Mouse (Mus musculus): Measurements from ENCODE around the gene Slc4a4. TPM values are rescaled to one million over a fixed set of nuclear protein-coding genes. Genes with fewer than 3 reads are reported as not detected.
"Not testable (repeated sequence)": the region's sequence is repeated elsewhere in the genome, so short reads cannot be mapped to it uniquely, and the experiment has no call there.

Gene Slc4a4
- total and polyA plus RNA-seq, 2 experiments from 2014 or later, result 4.4 to 10.6 TPM

GRCm38 (mm10) chr5:89106217-89106616 lies 219.6 kb downstream of the Slc4a4 start:
- no peaks in the 10 kb centered on the region for H3K36me3 ChIP-seq (replicated peaks; ENCODE audit: control insufficient read depth, insufficient read depth, low read length)
- ATAC-seq (ENCODE audit: insufficient read depth, low read depth) (no peak), DNase-seq (ENCODE audit: low spot score) (no peak)
- H3K4me3 ChIP-seq (ENCODE audit: low read depth, low read length), result no peak overlapping the region
- no peak overlapping the region for H3K27ac ChIP-seq (ENCODE audit: low read depth)
- no peak for TF ChIP-seq CTCF (IDR thresholded peaks at IDR 0.05; ENCODE audit: low read depth)
- no peak for TF ChIP-seq EP300 (IDR thresholded peaks at IDR 0.05; ENCODE audit: low read depth)
- H3K4me1 ChIP-seq (ENCODE audit: control insufficient read depth, insufficient read depth), result peaks cover 18% of the 10 kb centered on the region
- no peaks in the 10 kb centered on the region for H3K27me3 ChIP-seq (ENCODE audit: control insufficient read depth, insufficient read depth, low read length)
- H3K9ac ChIP-seq (replicated peaks; ENCODE audit: low read depth, low read length), result no peak overlapping the region
- H3K4me2 ChIP-seq (ENCODE audit: low read depth, low read length), result no peak overlapping the region
- no peaks in the 10 kb centered on the region for H3K9me3 ChIP-seq (replicated peaks; ENCODE audit: control insufficient read depth, low read length)

DNA sequence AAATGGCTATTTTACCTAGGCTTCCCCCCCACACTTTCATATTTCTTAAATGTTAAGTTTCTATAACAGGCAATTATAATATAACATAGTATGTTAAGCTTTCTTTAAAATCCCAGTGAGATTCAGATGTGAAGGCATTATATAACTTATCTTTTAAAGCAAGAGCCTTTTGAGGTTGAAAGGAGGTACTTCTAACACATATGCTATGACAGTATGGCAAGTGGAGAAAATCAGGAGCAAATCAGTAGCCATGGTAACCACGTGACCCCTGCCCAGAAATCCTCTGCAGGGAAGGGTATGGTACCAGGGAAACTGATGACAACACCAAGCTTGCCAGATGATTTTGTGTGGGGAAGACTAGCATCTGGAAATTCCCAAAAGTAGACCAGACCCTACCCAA lies 222.2 kb downstream of the Slc4a4 start:
- Histone ChIP-seq H3K4me3 (ENCODE audit: low read depth, low read length) (no peak overlapping the region), H3K4me2 (ENCODE audit: low read depth, low read length) (no peak overlapping the region), H3K27me3 (ENCODE audit: control insufficient read depth, insufficient read depth, low read length) (no peaks in the 10 kb centered on the region), H3K9ac (replicated peaks; ENCODE audit: low read depth, low read length) (no peak overlapping the region), H3K9me3 (replicated peaks; ENCODE audit: control insufficient read depth, low read length) (no peaks in the 10 kb centered on the region), H3K36me3 (replicated peaks; ENCODE audit: control insufficient read depth, insufficient read depth, low read length) (no peaks in the 10 kb centered on the region), H3K4me1 (ENCODE audit: control insufficient read depth, insufficient read depth) (peaks cover 10% of the 10 kb centered on the region), H3K27ac (ENCODE audit: low read depth) (no peak overlapping the region)
- ATAC-seq (ENCODE audit: insufficient read depth, low read depth), result no peak
- TF ChIP-seq EP300 (IDR thresholded peaks at IDR 0.05; ENCODE audit: low read depth) (no peak), CTCF (IDR thresholded peaks at IDR 0.05; ENCODE audit: low read depth) (no peak)
- 92% methylated on average over 1 of the region's 1 CpGs for WGBS
- no peak for DNase-seq (ENCODE audit: low spot score)

DNA sequence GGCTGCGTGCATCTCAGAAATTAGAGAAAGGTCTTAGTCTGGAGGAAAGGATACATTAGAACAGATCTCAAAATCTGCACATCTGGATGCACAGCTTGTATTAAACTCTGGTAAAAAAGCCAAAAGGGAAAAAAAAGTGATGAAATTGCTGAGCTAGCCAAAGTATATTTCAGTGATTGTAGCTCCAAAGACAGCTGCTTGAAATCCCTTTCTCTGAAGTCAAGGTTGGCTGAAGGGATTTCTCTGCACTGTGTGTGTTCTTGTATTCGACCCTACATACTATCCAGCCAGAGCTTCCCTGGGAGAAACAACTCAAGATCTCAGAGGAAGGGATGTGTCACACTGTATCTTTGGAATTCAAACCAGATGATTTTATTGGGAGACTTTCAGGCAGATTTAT lies 223.2 kb downstream of the Slc4a4 start:
- Histone ChIP-seq H3K4me2 (ENCODE audit: low read depth, low read length) (no peak overlapping the region), H3K9me3 (replicated peaks; ENCODE audit: control insufficient read depth, low read length) (no peaks in the 10 kb centered on the region), H3K27me3 (ENCODE audit: control insufficient read depth, insufficient read depth, low read length) (no peaks in the 10 kb centered on the region), H3K4me3 (ENCODE audit: low read depth, low read length) (no peak overlapping the region), H3K9ac (replicated peaks; ENCODE audit: low read depth, low read length) (no peak overlapping the region), H3K36me3 (replicated peaks; ENCODE audit: control insufficient read depth, insufficient read depth, low read length) (no peaks in the 10 kb centered on the region), H3K27ac (ENCODE audit: low read depth) (no peak overlapping the region), H3K4me1 (ENCODE audit: control insufficient read depth, insufficient read depth) (peaks cover 7% of the 10 kb centered on the region; the same call in 1 of the 2 replicates)
- TF ChIP-seq EP300 (IDR thresholded peaks at IDR 0.05; ENCODE audit: low read depth) (no peak), CTCF (IDR thresholded peaks at IDR 0.05; ENCODE audit: low read depth) (no peak)
- ATAC-seq (ENCODE audit: insufficient read depth, low read depth), result no peak
- 72% methylated on average over 2 of the region's 2 CpGs for WGBS
- no peak for DNase-seq (ENCODE audit: low spot score)

GRCm38 (mm10) chr5:89111987-89112386 lies 225.4 kb downstream of the Slc4a4 start:
- not testable (repeated sequence) for H3K4me1 ChIP-seq (ENCODE audit: control insufficient read depth, insufficient read depth)

DNA sequence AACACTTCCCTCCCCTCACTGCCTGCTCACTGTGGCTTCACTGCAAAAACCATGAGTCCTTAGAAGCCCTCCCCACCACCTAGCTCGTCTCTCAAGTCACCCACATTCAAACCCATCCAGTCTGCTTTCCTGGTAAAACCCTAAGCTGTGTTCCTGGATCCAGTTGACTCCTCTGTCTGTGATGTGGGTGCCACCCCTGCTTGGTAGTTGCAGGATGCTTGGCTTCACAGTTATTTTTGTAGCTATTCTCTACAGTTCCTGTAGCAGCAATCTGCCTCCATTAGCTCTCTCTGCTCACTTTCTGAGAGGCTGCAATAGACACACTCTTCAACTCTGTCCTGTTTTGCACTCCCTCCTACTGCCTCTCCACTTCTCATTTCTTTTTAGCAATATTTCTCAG lies 234.3 kb downstream of the Slc4a4 start:
- H3K36me3 ChIP-seq (replicated peaks; ENCODE audit: control insufficient read depth, insufficient read depth, low read length), result no peaks in the 10 kb centered on the region
- H3K27me3 ChIP-seq (ENCODE audit: control insufficient read depth, insufficient read depth, low read length), result no peaks in the 10 kb centered on the region
- H3K4me3 ChIP-seq (ENCODE audit: low read depth, low read length), result no peak overlapping the region
- no peaks in the 10 kb centered on the region for H3K4me1 ChIP-seq (ENCODE audit: control insufficient read depth, insufficient read depth)
- no peak overlapping the region for H3K27ac ChIP-seq (ENCODE audit: low read depth)
- H3K9ac ChIP-seq (replicated peaks; ENCODE audit: low read depth, low read length), result no peak overlapping the region
- no peaks in the 10 kb centered on the region for H3K9me3 ChIP-seq (replicated peaks; ENCODE audit: control insufficient read depth, low read length)
- no peak for DNase-seq (ENCODE audit: low spot score)
- TF ChIP-seq CTCF (IDR thresholded peaks at IDR 0.05; ENCODE audit: low read depth) (no peak), EP300 (IDR thresholded peaks at IDR 0.05; ENCODE audit: low read depth) (no peak)
- no peak overlapping the region for H3K4me2 ChIP-seq (ENCODE audit: low read depth, low read length)
- ATAC-seq (ENCODE audit: insufficient read depth, low read depth), result no peak
- 48% methylated on average over 1 of the region's 1 CpGs for WGBS

More at GRCm38 (mm10) chr5:89111987-89112386, 225.4 kb downstream of the Slc4a4 start:
- not testable (repeated sequence) for H3K9me3 ChIP-seq (replicated peaks; ENCODE audit: control insufficient read depth, low read length); ATAC-seq (ENCODE audit: insufficient read depth, low read depth); H3K36me3 ChIP-seq (replicated peaks; ENCODE audit: control insufficient read depth, insufficient read depth, low read length); H3K9ac ChIP-seq (replicated peaks; ENCODE audit: low read depth, low read length); DNase-seq (ENCODE audit: low spot score); H3K4me2 ChIP-seq (ENCODE audit: low read depth, low read length); H3K4me3 ChIP-seq (ENCODE audit: low read depth, low read length); H3K27ac ChIP-seq (ENCODE audit: low read depth); H3K27me3 ChIP-seq (ENCODE audit: control insufficient read depth, insufficient read depth, low read length)
- 92% methylated on average over 14 of the region's 17 CpGs for WGBS

DNA sequence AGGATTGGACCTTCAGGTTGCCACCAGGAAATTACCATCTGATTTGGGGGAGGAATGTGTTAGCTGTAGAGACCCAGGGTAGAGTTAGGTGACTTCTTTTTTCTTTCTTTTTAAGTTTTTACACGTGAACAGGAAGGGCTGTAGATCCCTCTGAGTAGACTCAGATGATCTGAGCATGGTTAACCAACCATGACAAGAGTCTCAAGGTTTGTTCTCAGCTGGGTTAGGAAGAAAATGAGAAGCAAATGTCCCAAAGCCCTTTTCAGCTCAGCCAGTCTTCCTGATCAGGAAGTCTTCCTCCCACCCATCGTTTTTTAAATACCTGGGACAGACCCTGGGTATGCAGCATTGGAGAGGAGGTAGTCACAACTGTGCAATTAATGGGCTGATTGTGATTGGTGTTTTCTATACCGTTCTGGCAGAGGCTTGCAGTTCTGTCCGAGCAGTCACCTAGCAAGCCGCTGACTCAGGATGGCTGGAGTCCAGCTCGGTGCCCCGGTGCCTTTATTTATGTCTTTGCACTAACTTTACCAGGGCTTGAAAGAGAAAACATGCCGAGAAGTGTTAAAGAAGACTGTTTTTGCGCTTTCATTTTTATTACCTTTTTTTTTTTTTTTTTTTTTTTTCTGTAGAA lies 236.8 kb downstream of the Slc4a4 start:
- TF ChIP-seq EP300 (IDR thresholded peaks at IDR 0.05; ENCODE audit: low read depth) (no peak), CTCF (IDR thresholded peaks at IDR 0.05; ENCODE audit: low read depth) (no peak)
- Histone ChIP-seq H3K9ac (replicated peaks; ENCODE audit: low read depth, low read length) (no peak overlapping the region), H3K4me1 (ENCODE audit: control insufficient read depth, insufficient read depth) (no peaks in the 10 kb centered on the region), H3K4me3 (ENCODE audit: low read depth, low read length) (no peak overlapping the region), H3K27me3 (ENCODE audit: control insufficient read depth, insufficient read depth, low read length) (no peaks in the 10 kb centered on the region), H3K9me3 (replicated peaks; ENCODE audit: control insufficient read depth, low read length) (no peaks in the 10 kb centered on the region), H3K27ac (ENCODE audit: low read depth) (no peak overlapping the region), H3K4me2 (ENCODE audit: low read depth, low read length) (no peak overlapping the region), H3K36me3 (replicated peaks; ENCODE audit: control insufficient read depth, insufficient read depth, low read length) (no peaks in the 10 kb centered on the region)
- WGBS, result 64% methylated on average over 9 of the region's 9 CpGs
- no peak for ATAC-seq (ENCODE audit: insufficient read depth, low read depth)
- no peak for DNase-seq (ENCODE audit: low spot score)
